Mouse (Mus musculus) cerebellum, adult 11 months (tissue): ENCODE results near the gene Mpdz.

Source experiments
- DNase-seq: peaks from one replicate; pipeline ENCODE4 v3.0.0; 2022

Gene Mpdz

GRCm38 (mm10) chr4:81442078-81442981, at the start of gene Mpdz:
TSS of gene Mpdz (minus strand) at chr4:81442815.
- DNase-seq, result peak; percentile 67

GRCm38 (mm10) chr4:81490556-81490955, 47.9 kb upstream of the Mpdz start:
- DNase-seq, result no peak

GRCm38 (mm10) chr4:81484603-81485002, 42.0 kb upstream of the Mpdz start:
- DNase-seq, result no peak

- no peak for DNase-seq
These were observed 41.4 kb upstream of the Mpdz start for GRCm38 (mm10) chr4:81483887-81484602.

- no peak for DNase-seq
These were observed 40.5 kb upstream of the Mpdz start for GRCm38 (mm10) chr4:81483159-81483558.

- no peak for DNase-seq
These were observed 24.2 kb upstream of the Mpdz start for GRCm38 (mm10) chr4:81466821-81467220.

GRCm38 (mm10) chr4:81465172-81465571, 22.6 kb upstream of the Mpdz start:
- DNase-seq, result no peak

GRCm38 (mm10) chr4:81462253-81462652, 19.6 kb upstream of the Mpdz start:
- no peak for DNase-seq

- DNase-seq, result no peak
These were observed 16.3 kb upstream of the Mpdz start for GRCm38 (mm10) chr4:81458921-81459320.

- DNase-seq, result no peak
These were observed 11.2 kb upstream of the Mpdz start for GRCm38 (mm10) chr4:81453806-81454205.

- DNase-seq, result no peak
These were observed 9.6 kb upstream of the Mpdz start for GRCm38 (mm10) chr4:81452183-81452582.

GRCm38 (mm10) chr4:81449413-81449812, 6.8 kb upstream of the Mpdz start:
- no peak for DNase-seq

GRCm38 (mm10) chr4:81443566-81443965, 951 bp upstream of the Mpdz start:
- no peak for DNase-seq

GRCm38 (mm10) chr4:81433961-81434360, 8.7 kb downstream of the Mpdz start:
- no peak for DNase-seq

GRCm38 (mm10) chr4:81430826-81431225, 11.8 kb downstream of the Mpdz start:
- no peak for DNase-seq

GRCm38 (mm10) chr4:81430105-81430504, 12.5 kb downstream of the Mpdz start:
- DNase-seq, result no peak

GRCm38 (mm10) chr4:81429670-81430069, 12.9 kb downstream of the Mpdz start:
- peak; percentile 29 for DNase-seq

GRCm38 (mm10) chr4:81423556-81423955, 19.1 kb downstream of the Mpdz start:
- no peak for DNase-seq

GRCm38 (mm10) chr4:81421621-81422020, 21.0 kb downstream of the Mpdz start:
- no peak for DNase-seq

- DNase-seq, result no peak
These were observed 27.1 kb downstream of the Mpdz start for GRCm38 (mm10) chr4:81415324-81416026.

- DNase-seq, result no peak
These were observed 27.8 kb downstream of the Mpdz start for GRCm38 (mm10) chr4:81414684-81415323.

GRCm38 (mm10) chr4:81396883-81397282, 45.7 kb downstream of the Mpdz start:
- no peak for DNase-seq

- no peak for DNase-seq
These were observed 49.7 kb downstream of the Mpdz start for GRCm38 (mm10) chr4:81392869-81393268.
